Mouse (Mus musculus) midbrain, embryonic 16.5 days (tissue): ENCODE data around the gene Has1. TPM values are rescaled to one million over a fixed set of nuclear protein-coding genes. Genes with fewer than 3 reads are reported as not detected.

Experiments
- ATAC-seq: fragments of 200-750 bp; cut with Nextera tagmentation; 2 replicates; pipeline ENCODE4 v1.8.0; 2017; ENCODE audit warnings: moderate TSS enrichment
- H3K27ac ChIP-seq: fragments of 300-500 bp; sonication (generic); 2 replicates; pipeline ENCODE4 v1.5.1; 2014; ENCODE audit warnings: mild to moderate bottlenecking, low read length, mixed read lengths
- H3K27me3 ChIP-seq: fragments of 300-500 bp; sonication (generic); 2 replicates; pipeline ENCODE4 v1.6.1; 2014; ENCODE audit warnings: low read depth, low read length, mixed read lengths; ENCODE audit not compliant: control insufficient read depth, insufficient read depth
- H3K36me3 ChIP-seq: fragments of 300-500 bp; sonication (generic); 2 replicates; pipeline ENCODE4 v1.6.1; 2014; ENCODE audit warnings: mild to moderate bottlenecking, low read length, moderate library complexity, mixed read lengths; ENCODE audit not compliant: control insufficient read depth, insufficient read depth
- H3K4me1 ChIP-seq: fragments of 300-500 bp; sonication (generic); 2 replicates; pipeline ENCODE4 v1.6.1; 2014; ENCODE audit warnings: mild to moderate bottlenecking, low read length, mixed read lengths; ENCODE audit not compliant: control insufficient read depth, insufficient read depth
- H3K4me2 ChIP-seq: fragments of 300-500 bp; sonication (generic); 2 replicates; pipeline ENCODE4 v1.6.1; 2014; ENCODE audit warnings: mild to moderate bottlenecking, low read length, mixed read lengths
- H3K4me3 ChIP-seq: fragments of 300-500 bp; sonication (generic); 2 replicates; pipeline ENCODE4 v1.5.1; 2014; ENCODE audit warnings: low read depth, mild to moderate bottlenecking, low read length, moderate library complexity, mixed read lengths
- H3K9ac ChIP-seq: fragments of 300-500 bp; sonication (generic); 2 replicates; pipeline ENCODE4 v1.6.1; 2014; ENCODE audit warnings: low read depth, low read length, mixed read lengths
- H3K9me3 ChIP-seq: fragments of 300-500 bp; sonication (generic); replicated peaks from 2 replicates; pipeline ENCODE4 v1.6.1; 2014; ENCODE audit warnings: mild to moderate bottlenecking, low read length, mixed read lengths; ENCODE audit not compliant: control insufficient read depth, poor library complexity, severe bottlenecking
- WGBS: fragments of 180-500 bp; shearing (Covaris S2); extraction: QIAGEN DNeasy Blood & Tissue Kit; methylation state at CpG from one replicate; pipeline ENCODE4 v1.1.7; 2014; 5-methylcytosine and 5-hydroxymethylcytosine counted together
- microRNA counts: library from miRNA; unstranded; fragments of <30 nt; microRNA quantifications from one replicate; lab custom pipeline; 2016
- microRNA-seq: library from miRNA; unstranded; fragments of <30 nt; microRNA quantifications from one replicate; pipeline ENCODE4, GENCODE M21; 2017
- polyA plus RNA-seq: library from polyadenylated mRNA; unstranded; fragments of >200 nt; fragmentation: Nextera tagmentation; extraction: Ambion mirVana; gene quantifications from 2 replicates; pipeline ENCODE4 v1.2.1, GENCODE M21; 2015

The Has1 gene
- polyA plus RNA-seq, 1 experiment from 2014 or later: 0.98 TPM

DNA sequence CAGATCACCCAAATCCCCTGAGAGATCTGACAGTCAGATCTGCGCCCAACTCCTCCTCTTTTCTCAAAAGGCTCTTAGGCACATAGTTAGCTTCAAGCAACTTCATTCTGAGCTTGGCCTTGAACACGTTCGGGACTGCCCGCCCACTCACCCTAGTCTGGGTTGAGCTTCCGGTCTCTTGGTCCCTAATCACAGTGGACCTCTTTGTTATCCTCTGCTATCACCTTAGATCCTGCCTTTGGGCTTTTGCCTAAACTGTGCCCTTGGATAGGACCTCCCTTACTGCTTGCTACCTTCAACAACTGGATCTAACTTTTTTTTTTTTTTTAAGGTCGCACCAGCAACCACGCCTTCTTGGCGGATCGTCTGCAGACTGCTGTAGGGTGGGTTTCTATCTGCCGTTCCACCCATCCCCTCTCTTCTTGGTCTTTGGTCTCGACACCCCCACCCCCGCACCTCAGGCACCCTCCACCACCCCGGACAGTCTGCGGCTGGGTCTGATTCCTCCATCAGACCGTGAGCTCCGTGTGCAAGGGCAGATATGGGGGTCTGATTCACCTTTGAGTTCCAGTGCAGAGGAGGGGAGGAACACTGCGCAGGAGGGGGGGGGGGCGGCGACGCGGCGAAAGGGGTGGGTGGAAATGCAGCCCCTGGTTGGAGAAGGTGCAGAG is 28.9 kb downstream of the Has1 start:
- ATAC-seq: peak; percentile 59
- H3K36me3 ChIP-seq: no peaks in the 10 kb centered on the region
- peak overlapping the region; percentile 97 for H3K4me3 ChIP-seq
- no peaks in the 10 kb centered on the region for H3K27me3 ChIP-seq
- peak overlapping the region; percentile 100 for H3K9ac ChIP-seq
- peak overlapping the region; percentile 100 for H3K27ac ChIP-seq
- H3K4me1 ChIP-seq: peaks cover 19% of the 10 kb centered on the region
- no peaks in the 10 kb centered on the region for H3K9me3 ChIP-seq
- 2% methylated on average over 18 of the region's 22 CpGs for WGBS
- H3K4me2 ChIP-seq: peak overlapping the region; percentile 92

DNA sequence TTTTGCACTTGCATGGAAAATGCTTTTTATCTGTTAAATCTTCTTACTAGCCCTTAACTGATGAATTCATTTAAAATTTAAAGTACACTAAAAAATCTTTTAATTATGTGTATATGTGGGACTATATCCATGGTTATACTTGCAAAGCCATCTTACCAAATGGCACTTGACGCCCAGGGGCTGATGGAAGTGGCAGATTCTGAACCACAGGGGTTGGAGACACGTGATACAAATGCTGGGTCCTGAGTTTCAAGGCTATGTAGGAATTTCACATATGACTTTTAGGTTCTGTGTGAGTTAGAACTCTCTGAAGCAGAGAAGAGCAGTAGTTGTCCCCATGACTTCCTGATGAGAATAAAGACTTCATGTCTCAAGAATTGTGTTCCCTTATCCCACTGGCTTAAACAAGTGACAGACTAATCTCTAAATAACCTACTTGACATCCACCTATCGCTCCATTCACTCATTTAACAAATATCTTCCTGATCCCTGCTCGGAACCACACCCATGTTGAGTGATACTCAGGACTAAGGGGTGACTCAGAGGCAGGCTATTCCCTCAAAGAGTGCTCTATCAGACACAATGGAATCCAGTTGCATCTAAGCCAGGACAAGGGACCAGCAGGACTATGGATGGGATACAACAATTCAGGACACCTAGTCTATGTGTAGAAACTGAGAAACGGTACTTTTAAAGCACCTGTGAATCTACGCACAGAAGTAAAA is 31.2 kb downstream of the Has1 start:
- Histone ChIP-seq H3K4me2 (no peak overlapping the region), H3K27ac (no peak overlapping the region), H3K4me3 (no peak overlapping the region), H3K9ac (no peak overlapping the region), H3K27me3 (no peaks in the 10 kb centered on the region), H3K9me3 (no peaks in the 10 kb centered on the region), H3K36me3 (no peaks in the 10 kb centered on the region), H3K4me1 (peaks cover 4% of the 10 kb centered on the region; the same call in 1 of the 2 replicates)
- no peak for ATAC-seq
- 85% methylated on average over 6 of the region's 6 CpGs for WGBS

DNA sequence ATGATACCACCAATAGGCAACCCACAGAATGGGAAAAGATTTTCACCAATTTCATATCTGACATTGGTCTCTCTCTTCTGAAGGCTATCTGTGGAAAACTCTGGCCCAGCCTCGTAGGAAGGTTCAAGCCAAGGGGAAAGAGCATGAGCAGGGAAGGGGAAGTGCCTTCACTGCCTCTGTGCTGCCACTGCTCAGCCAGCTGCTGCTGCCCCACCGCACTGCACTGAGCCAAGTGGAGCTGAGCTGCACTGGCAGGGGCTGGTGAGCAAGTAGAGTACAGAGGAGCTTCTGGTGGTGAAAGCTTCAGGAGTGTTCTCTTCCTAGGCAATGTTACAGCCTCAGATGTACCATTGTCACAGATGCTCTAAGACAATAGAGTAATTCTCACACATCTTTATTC is 59.5 kb downstream of the Has1 start:
- no peaks in the 10 kb centered on the region for H3K4me1 ChIP-seq
- H3K4me3 ChIP-seq: no peak overlapping the region
- H3K4me2 ChIP-seq: no peak overlapping the region
- no peaks in the 10 kb centered on the region for H3K27me3 ChIP-seq
- H3K9me3 ChIP-seq: no peaks in the 10 kb centered on the region
- WGBS: 55% methylated on average over 2 of the region's 2 CpGs
- no peaks in the 10 kb centered on the region for H3K36me3 ChIP-seq
- no peak for ATAC-seq
- no peak overlapping the region for H3K9ac ChIP-seq
- no peak overlapping the region for H3K27ac ChIP-seq

MicroRNAs within 50 kb of the gene (microRNA counts, 519-probe panel; counts per million panel counts)
- microRNA mmu-let-7e (lab: Ali Mortazavi, UCI): 3,657 counts per million, percentile 96 among the panel's probes with 10 or more counts
- microRNA mmu-miR-125a-3p (lab: Ali Mortazavi, UCI): 2,634 counts per million, percentile 78 among the panel's probes with 10 or more counts
- microRNA mmu-miR-125a-5p (lab: Ali Mortazavi, UCI): 4,116 counts per million, percentile 99 among the panel's probes with 10 or more counts
- microRNA mmu-miR-99b (lab: Ali Mortazavi, UCI): 3,185 counts per million, percentile 90 among the panel's probes with 10 or more counts

Small RNA genes lying within 50 kb of the gene (microRNA-seq; reads per million reads assigned to microRNA genes)
- gene Gm25927 (not detected), gene Mir125a (6,399 reads per million, percentile 93 among the genes with 10 or more reads in this experiment), gene Mir99b (26,247 reads per million, percentile 98 among the genes with 10 or more reads in this experiment), gene Mirlet7e (not detected)

Other genes starting within 250 kb of the Has1 start
- 6.6 and 8.5 TPM in 2 replicates for gene Lnpep, start 230.2 kb downstream of the Has1 start, polyA plus RNA-seq
- not detected in 2 replicates for gene Vmn2r90, start 151.5 kb downstream of the Has1 start, polyA plus RNA-seq
- gene Spaca6, start 28.0 kb downstream of the Has1 start, polyA plus RNA-seq: 25.7 and 26.6 TPM in 2 replicates
- 0.18 TPM in 1 of 2 replicates, not detected in the other for gene Fpr1, start 28.7 kb upstream of the Has1 start, polyA plus RNA-seq
- 0.23 TPM in 1 of 2 replicates, not detected in the other for gene Fpr2, start 32.6 kb upstream of the Has1 start, polyA plus RNA-seq
- not detected in 2 replicates for gene Fpr3, start 32.6 kb upstream of the Has1 start, polyA plus RNA-seq
- not detected in 2 replicates for gene Fpr-rs4, start 166.5 kb upstream of the Has1 start, polyA plus RNA-seq
- not detected in 2 replicates for gene Vmn2r124, start 194.2 kb upstream of the Has1 start, polyA plus RNA-seq
- gene Vmn2r91, start 229.8 kb upstream of the Has1 start, polyA plus RNA-seq: not detected in 2 replicates